Mouse (Mus musculus) yolk sac, embryonic 10.5 days (tissue): ENCODE data around the gene Cacna1g.

Experiments used
- DNase-seq: peaks from one replicate; pipeline ENCODE4 v3.0.0-alpha.2; 2017; ENCODE audit warnings: low spot score

Gene Cacna1g

GRCm38 (mm10) chr11:94480382-94480781 is 6.4 kb upstream of the Cacna1g start:
- DNase-seq, result no peak

- no peak for DNase-seq
Observed at GRCm38 (mm10) chr11:94477651-94478050, 3.7 kb upstream of the Cacna1g start.

GRCm38 (mm10) chr11:94475722-94476121 is 1.7 kb upstream of the Cacna1g start:
- no peak for DNase-seq

GRCm38 (mm10) chr11:94474544-94474910 is 529 bp upstream of the Cacna1g start:
- no peak for DNase-seq

- no peak for DNase-seq
Observed at GRCm38 (mm10) chr11:94472916-94473706, 887 bp downstream of the Cacna1g start.

GRCm38 (mm10) chr11:94472585-94472915 is 1.4 kb downstream of the Cacna1g start:
- no peak for DNase-seq

- DNase-seq, result no peak
Observed at GRCm38 (mm10) chr11:94471740-94472584, 2.0 kb downstream of the Cacna1g start.

- DNase-seq, result no peak
Observed at GRCm38 (mm10) chr11:94470391-94470790, 3.6 kb downstream of the Cacna1g start.

- no peak for DNase-seq
Observed at GRCm38 (mm10) chr11:94469136-94470064, 4.6 kb downstream of the Cacna1g start.

GRCm38 (mm10) chr11:94468582-94469064 is 5.4 kb downstream of the Cacna1g start:
- no peak for DNase-seq

- no peak for DNase-seq
Observed at GRCm38 (mm10) chr11:94466333-94466855, 7.6 kb downstream of the Cacna1g start.

- DNase-seq, result peak; percentile 52
Observed at GRCm38 (mm10) chr11:94464170-94464569, 9.8 kb downstream of the Cacna1g start.

- no peak for DNase-seq
Observed at GRCm38 (mm10) chr11:94461856-94462255, 12.1 kb downstream of the Cacna1g start.

GRCm38 (mm10) chr11:94457001-94457400 is 17.0 kb downstream of the Cacna1g start:
- DNase-seq, result no peak

GRCm38 (mm10) chr11:94456347-94456746 is 17.7 kb downstream of the Cacna1g start:
- DNase-seq, result no peak

- DNase-seq, result no peak
Observed at GRCm38 (mm10) chr11:94455161-94455820, 18.7 kb downstream of the Cacna1g start.

- no peak for DNase-seq
Observed at GRCm38 (mm10) chr11:94454756-94455155, 19.2 kb downstream of the Cacna1g start.

GRCm38 (mm10) chr11:94451091-94451773 is 22.8 kb downstream of the Cacna1g start:
- DNase-seq, result no peak

- DNase-seq, result no peak
Observed at GRCm38 (mm10) chr11:94449886-94450285, 24.1 kb downstream of the Cacna1g start.

- no peak for DNase-seq
Observed at GRCm38 (mm10) chr11:94449239-94449638, 24.8 kb downstream of the Cacna1g start.

GRCm38 (mm10) chr11:94447017-94447416 is 27.0 kb downstream of the Cacna1g start:
- no peak for DNase-seq
